Mouse (Mus musculus) retina, adult 2 months (tissue): ENCODE measurements around the gene Sgpp1.
"Not testable (repeated sequence)": the region's sequence is repeated elsewhere in the genome, so short reads cannot be mapped to it uniquely, and the experiment has no call there.

Experiments used
- DNase-seq: peaks from one replicate; pipeline ENCODE4 v3.0.0-alpha.2; 2012; ENCODE audit warnings: low read depth, low spot score

Gene Sgpp1

GRCm38 (mm10) chr12:75731927-75732443 lies 3.5 kb downstream of the Sgpp1 start:
- no peak for DNase-seq

GRCm38 (mm10) chr12:75731508-75731907 lies 4.0 kb downstream of the Sgpp1 start:
- no peak for DNase-seq

GRCm38 (mm10) chr12:75730458-75730857 lies 5.1 kb downstream of the Sgpp1 start:
- no peak for DNase-seq

- DNase-seq: no peak
These were observed 5.7 kb downstream of the Sgpp1 start for GRCm38 (mm10) chr12:75729876-75730275.

GRCm38 (mm10) chr12:75727333-75728125 lies 8.0 kb downstream of the Sgpp1 start:
- no peak for DNase-seq

- no peak for DNase-seq
These were observed 9.1 kb downstream of the Sgpp1 start for GRCm38 (mm10) chr12:75726349-75726861.

- DNase-seq: no peak
These were observed 10.8 kb downstream of the Sgpp1 start for GRCm38 (mm10) chr12:75724621-75725324.

GRCm38 (mm10) chr12:75723839-75724463 lies 11.6 kb downstream of the Sgpp1 start:
- DNase-seq: no peak

GRCm38 (mm10) chr12:75721941-75722340 lies 13.6 kb downstream of the Sgpp1 start:
- DNase-seq: no peak

- DNase-seq: no peak
These were observed 14.5 kb downstream of the Sgpp1 start for GRCm38 (mm10) chr12:75721006-75721405.

- no peak for DNase-seq
These were observed 21.9 kb downstream of the Sgpp1 start for GRCm38 (mm10) chr12:75713596-75713995.

- not testable (repeated sequence) for DNase-seq
These were observed 22.6 kb downstream of the Sgpp1 start for GRCm38 (mm10) chr12:75712905-75713304.

GRCm38 (mm10) chr12:75710596-75711376 lies 24.7 kb downstream of the Sgpp1 start:
- no peak for DNase-seq

- no peak for DNase-seq
These were observed 26.0 kb downstream of the Sgpp1 start for GRCm38 (mm10) chr12:75709506-75709905.

- no peak for DNase-seq
These were observed 28.9 kb downstream of the Sgpp1 start for GRCm38 (mm10) chr12:75706670-75707069.

GRCm38 (mm10) chr12:75702739-75703122 lies 32.8 kb downstream of the Sgpp1 start:
- no peak for DNase-seq

- DNase-seq: no peak
These were observed 33.3 kb downstream of the Sgpp1 start for GRCm38 (mm10) chr12:75702084-75702738.

GRCm38 (mm10) chr12:75701173-75702083 lies 34.1 kb downstream of the Sgpp1 start:
- no peak for DNase-seq

- no peak for DNase-seq
These were observed 36.8 kb downstream of the Sgpp1 start for GRCm38 (mm10) chr12:75698692-75699091.

- not testable (repeated sequence) for DNase-seq
These were observed 39.7 kb downstream of the Sgpp1 start for GRCm38 (mm10) chr12:75695845-75696244.
